Mouse (Mus musculus) lung, postnatal 25 days (tissue): ENCODE measurements around the gene Stk25.

Source experiments
- DNase-seq: peaks from one replicate; pipeline ENCODE4 v3.0.0; 2022; ENCODE audit warnings: low spot score

Stk25 gene

DNA sequence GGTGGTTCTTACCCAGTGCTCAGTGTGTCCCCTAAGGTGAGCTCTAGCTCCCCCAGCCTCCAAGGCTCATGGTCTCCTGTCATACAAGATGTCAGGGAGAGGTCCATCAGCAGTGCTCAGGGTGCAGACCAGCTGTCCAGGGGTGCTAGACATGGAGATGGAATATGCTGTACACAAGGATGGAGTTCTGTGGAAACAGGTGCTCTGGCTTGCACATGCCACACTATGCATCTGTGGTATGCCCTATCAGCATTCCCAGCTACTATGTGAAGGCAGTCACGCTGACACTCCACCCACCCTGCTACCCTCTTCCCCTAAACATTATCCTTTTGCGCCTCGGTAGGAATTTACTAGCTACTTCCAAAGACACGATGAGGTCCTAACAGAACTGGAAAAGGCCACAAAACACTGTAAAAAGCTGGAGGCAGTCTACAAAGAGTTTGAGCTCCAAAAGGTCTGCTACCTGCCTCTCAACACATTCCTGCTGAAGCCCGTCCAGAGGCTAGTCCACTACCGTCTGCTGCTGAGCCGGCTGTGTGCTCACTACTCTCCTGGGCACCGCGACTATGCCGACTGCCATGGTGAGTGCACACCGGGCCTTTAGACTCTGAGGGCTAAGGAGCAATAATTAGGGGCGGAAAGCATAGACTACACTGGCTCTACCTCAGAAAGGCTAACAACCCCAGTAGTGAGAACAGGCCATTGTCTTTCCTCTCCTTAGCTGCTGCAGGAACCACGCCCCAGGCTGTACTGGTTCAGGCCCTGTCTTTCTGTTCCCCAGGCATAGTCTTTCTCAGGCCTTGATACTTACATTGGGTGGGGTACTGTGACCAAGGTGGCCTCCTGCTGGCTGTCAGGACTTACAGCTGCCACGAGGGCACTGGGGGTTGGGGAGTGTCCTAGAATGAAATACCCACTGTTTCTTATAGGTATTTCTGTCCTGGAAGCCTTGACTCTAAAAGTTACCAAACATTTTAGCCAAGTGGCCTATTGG lies 51.1 kb downstream of the Stk25 start:
- DNase-seq: no peak

DNA sequence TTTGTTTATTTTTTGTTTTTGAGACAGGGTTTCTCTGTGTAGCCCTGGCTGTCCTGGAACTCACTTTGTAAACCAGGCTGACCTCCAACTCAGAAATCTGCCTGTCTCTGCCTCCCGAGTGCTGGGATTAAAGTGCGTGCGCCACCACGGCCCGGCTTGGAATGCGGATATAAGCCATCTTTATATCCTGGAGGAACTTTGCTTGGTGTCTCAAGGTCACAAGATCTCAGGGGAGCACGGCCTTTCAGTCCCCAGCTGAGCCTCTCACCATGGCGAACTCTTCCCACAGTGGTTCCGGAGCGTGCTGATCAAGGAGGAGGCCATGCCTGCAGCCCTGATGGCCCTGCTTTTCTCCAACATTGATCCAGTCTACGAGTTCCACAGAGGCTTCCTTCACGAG lies 54.5 kb downstream of the Stk25 start:
- no peak for DNase-seq

DNA sequence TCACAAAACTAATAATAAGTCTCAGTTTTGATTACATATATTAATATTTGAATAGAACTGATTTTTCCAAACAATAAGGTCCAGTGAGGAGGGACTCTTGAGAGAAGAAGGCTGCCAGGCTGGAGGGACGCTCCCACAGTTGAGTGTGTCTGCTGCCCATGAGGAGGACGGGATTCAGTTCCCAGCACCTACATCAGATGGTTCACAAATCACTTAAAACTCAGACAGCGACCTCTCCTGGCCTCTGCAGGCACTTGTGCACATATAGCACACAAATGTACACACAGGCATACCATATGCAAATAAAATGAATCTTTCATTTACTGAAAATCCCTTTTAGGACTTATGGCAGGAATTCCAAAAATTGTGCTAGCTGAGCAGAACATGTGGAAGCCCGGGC lies 55.5 kb downstream of the Stk25 start:
- no peak for DNase-seq

DNA sequence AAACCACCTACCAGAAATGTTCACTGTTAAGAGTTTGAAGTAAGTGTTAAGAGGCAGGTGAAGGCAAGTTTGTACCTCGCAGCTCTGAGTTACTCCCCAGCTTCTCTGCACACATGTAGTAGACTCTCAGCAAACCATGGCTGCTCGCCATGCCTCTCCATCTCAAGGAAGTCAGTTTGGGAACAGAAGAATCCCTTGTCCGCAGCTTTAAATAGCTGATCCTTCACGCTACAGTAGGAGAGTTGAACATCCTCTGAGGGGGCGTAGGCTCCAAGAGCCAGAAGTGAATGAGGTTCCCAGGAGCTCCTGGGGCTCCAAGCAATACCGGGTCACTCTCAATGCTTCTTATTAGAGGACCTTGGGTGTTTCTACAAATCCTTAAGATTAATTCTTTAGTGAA lies 62.5 kb downstream of the Stk25 start:
- DNase-seq: no peak

- no peak for DNase-seq
Observed at GRCm38 (mm10) chr1:93593960-93594359, 64.5 kb downstream of the Stk25 start.

- DNase-seq: no peak
Observed at GRCm38 (mm10) chr1:93588346-93588745, 70.1 kb downstream of the Stk25 start.

- DNase-seq: no peak
Observed at GRCm38 (mm10) chr1:93581545-93581944, 76.9 kb downstream of the Stk25 start.

- no peak for DNase-seq
Observed at GRCm38 (mm10) chr1:93577861-93578260, 80.6 kb downstream of the Stk25 start.

DNA sequence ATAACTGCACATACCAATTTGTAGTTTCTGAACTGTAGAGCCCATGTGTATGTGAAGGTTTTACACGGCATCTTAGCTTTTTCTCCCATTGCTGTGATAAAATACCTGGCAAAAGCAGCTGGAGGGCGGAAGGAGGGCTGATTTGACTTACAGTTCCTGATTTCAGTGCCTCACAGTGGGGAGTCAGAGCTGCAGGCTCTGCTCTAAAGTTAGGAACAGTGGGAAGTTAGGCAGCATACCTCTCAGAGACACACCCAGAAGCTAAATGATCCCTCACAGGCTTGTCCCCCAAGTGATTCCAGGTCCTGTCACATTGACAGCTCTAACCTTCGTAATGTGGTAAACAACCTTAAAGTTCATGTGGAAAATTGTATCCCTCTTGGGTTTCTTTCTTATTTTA lies 81.4 kb downstream of the Stk25 start:
- no peak for DNase-seq
